Mouse (Mus musculus) spleen, adult 18-20 months (tissue): Measurements from ENCODE around the gene Gm13279.
"Not testable (repeated sequence)": the region's sequence is repeated elsewhere in the genome, so short reads cannot be mapped to it uniquely, and the experiment has no call there.

ENCODE experiments used
- DNase-seq, 2 experiments: peaks; one replicate each; pipeline ENCODE4 v3.0.0; 2022; ENCODE audit warnings: mixed read lengths in 2 of 2

Gene Gm13279

GRCm38 (mm10) chr4:88799365-88799764 lies 2.2 kb downstream of the Gm13279 start, which contains the start of gene Gm13285:
Gene Gm13285, plus strand, starts transcription at chr4:88799665.
- not testable (repeated sequence) for DNase-seq

- not testable (repeated sequence) for DNase-seq
These were observed 5.8 kb downstream of the Gm13279 start, which contains the start of gene Gm13287 for GRCm38 (mm10) chr4:88802954-88803353. Gene Gm13287, plus strand, starts transcription at chr4:88803254.

GRCm38 (mm10) chr4:88805231-88805630 lies 8.0 kb downstream of the Gm13279 start, which contains the start of gene Gm13288:
Gene Gm13288, plus strand, starts transcription at chr4:88805531.
- not testable (repeated sequence) for DNase-seq

GRCm38 (mm10) chr4:88805761-88806160 lies 8.6 kb downstream of the Gm13279 start:
- peak in 1 of 2 experiments; percentile 16 for DNase-seq

GRCm38 (mm10) chr4:88815928-88816327 lies 18.7 kb downstream of the Gm13279 start, which contains the start of gene Ifna7:
Gene Ifna7, plus strand, starts transcription at chr4:88816228.
- no peak for DNase-seq

GRCm38 (mm10) chr4:88819659-88820058 lies 22.5 kb downstream of the Gm13279 start, which contains the start of gene Ifna11:
Gene Ifna11, plus strand, starts transcription at chr4:88819959.
- DNase-seq, result no peak

GRCm38 (mm10) chr4:88822995-88823394 lies 25.8 kb downstream of the Gm13279 start:
- peak in 1 of 2 experiments; percentile 21 for DNase-seq

GRCm38 (mm10) chr4:88827116-88827515 lies 29.9 kb downstream of the Gm13279 start, which contains the start of gene Ifna6:
Gene Ifna6, plus strand, starts transcription at chr4:88827416.
- not testable (repeated sequence) for DNase-seq

- DNase-seq, result peak in 1 of 2 experiments; percentile 41
These were observed 33.3 kb downstream of the Gm13279 start for GRCm38 (mm10) chr4:88830523-88830922.

GRCm38 (mm10) chr4:88835225-88835624 lies 38.0 kb downstream of the Gm13279 start, which contains the start of gene Ifna5:
Gene Ifna5, plus strand, starts transcription at chr4:88835525.
- DNase-seq, result not testable (repeated sequence)

- DNase-seq, result peak in 1 of 2 experiments; percentile 22
These were observed 41.6 kb downstream of the Gm13279 start for GRCm38 (mm10) chr4:88838828-88839227.

- DNase-seq, result no peak
These were observed 42.9 kb downstream of the Gm13279 start for GRCm38 (mm10) chr4:88840058-88840457.

GRCm38 (mm10) chr4:88841438-88841911 lies 44.3 kb downstream of the Gm13279 start, which contains the start of gene Ifna4:
Gene Ifna4, plus strand, starts transcription at chr4:88841861.
- DNase-seq, result no peak

- no peak for DNase-seq
These were observed 48.1 kb downstream of the Gm13279 start for GRCm38 (mm10) chr4:88845334-88845733.
